Mouse (Mus musculus) myocyte (in vitro differentiated cells): ENCODE measurements around the gene Tox2.
A peak's percentile ranks its signal among the peaks of the same experiment; 100 is the strongest.

ENCODE experiments used
- CEBPB ChIP-seq: IDR thresholded peaks from 2 replicates; pipeline ENCODE4 v1.6.1; 2011; ENCODE audit warnings: mild to moderate bottlenecking, moderate library complexity; ENCODE audit not compliant: poor library complexity, insufficient read depth, severe bottlenecking
- E2F4 ChIP-seq: IDR thresholded peaks from one replicate; pipeline ENCODE4 v1.6.1; 2011; ENCODE audit warnings: mild to moderate bottlenecking, control low read depth, moderate library complexity; ENCODE audit not compliant: insufficient read depth
- MAX ChIP-seq: IDR thresholded peaks from one replicate; pipeline ENCODE4 v1.6.1; 2011; ENCODE audit warnings: low read depth, mild to moderate bottlenecking, control low read depth
- MYOD1 ChIP-seq, 3 experiments: IDR thresholded peaks; one replicate each; pipeline ENCODE4 v1.6.1; 2011; ENCODE audit warnings: control low read depth in 2 of 3, low read depth in 2 of 3, mild to moderate bottlenecking in 2 of 3, moderate library complexity in 1 of 3; ENCODE audit not compliant: insufficient read length in 2 of 3, control insufficient read depth in 1 of 3
- MYOG ChIP-seq, 3 experiments: IDR thresholded peaks; one replicate each; pipeline ENCODE4 v1.6.1; 2011; ENCODE audit warnings: control low read depth in 2 of 3, low read depth in 2 of 3, mild to moderate bottlenecking in 2 of 3; ENCODE audit not compliant: insufficient read length in 2 of 3, control insufficient read depth in 1 of 3, insufficient read depth in 1 of 3
- POLR2A ChIP-seq: IDR thresholded peaks from one replicate; pipeline ENCODE4 v1.6.1; 2011; ENCODE audit warnings: low read depth, mild to moderate bottlenecking, control low read depth, moderate library complexity; ENCODE audit not compliant: insufficient read length
- POLR2AphosphoS2 ChIP-seq: IDR thresholded peaks from one replicate; pipeline ENCODE4 v1.6.1; 2011; ENCODE audit warnings: low read depth, control low read depth; ENCODE audit not compliant: insufficient read length
- REST ChIP-seq: IDR thresholded peaks from one replicate; pipeline ENCODE4 v1.6.1; 2011; ENCODE audit warnings: mild to moderate bottlenecking, control low read depth, moderate library complexity; ENCODE audit not compliant: insufficient read depth, insufficient read length
- SRF ChIP-seq: IDR thresholded peaks from one replicate; pipeline ENCODE4 v1.6.1; 2011; ENCODE audit warnings: low read depth; ENCODE audit not compliant: control insufficient read depth, insufficient read length
- TCF12 ChIP-seq: IDR thresholded peaks from one replicate; pipeline ENCODE4 v1.6.1; 2011; ENCODE audit warnings: mild to moderate bottlenecking, control low read depth; ENCODE audit not compliant: poor library complexity, insufficient read depth, severe bottlenecking
- USF1 ChIP-seq: IDR thresholded peaks from one replicate; pipeline ENCODE4 v1.6.1; 2011; ENCODE audit warnings: low read depth, mild to moderate bottlenecking, control low read depth, moderate library complexity

DNA sequence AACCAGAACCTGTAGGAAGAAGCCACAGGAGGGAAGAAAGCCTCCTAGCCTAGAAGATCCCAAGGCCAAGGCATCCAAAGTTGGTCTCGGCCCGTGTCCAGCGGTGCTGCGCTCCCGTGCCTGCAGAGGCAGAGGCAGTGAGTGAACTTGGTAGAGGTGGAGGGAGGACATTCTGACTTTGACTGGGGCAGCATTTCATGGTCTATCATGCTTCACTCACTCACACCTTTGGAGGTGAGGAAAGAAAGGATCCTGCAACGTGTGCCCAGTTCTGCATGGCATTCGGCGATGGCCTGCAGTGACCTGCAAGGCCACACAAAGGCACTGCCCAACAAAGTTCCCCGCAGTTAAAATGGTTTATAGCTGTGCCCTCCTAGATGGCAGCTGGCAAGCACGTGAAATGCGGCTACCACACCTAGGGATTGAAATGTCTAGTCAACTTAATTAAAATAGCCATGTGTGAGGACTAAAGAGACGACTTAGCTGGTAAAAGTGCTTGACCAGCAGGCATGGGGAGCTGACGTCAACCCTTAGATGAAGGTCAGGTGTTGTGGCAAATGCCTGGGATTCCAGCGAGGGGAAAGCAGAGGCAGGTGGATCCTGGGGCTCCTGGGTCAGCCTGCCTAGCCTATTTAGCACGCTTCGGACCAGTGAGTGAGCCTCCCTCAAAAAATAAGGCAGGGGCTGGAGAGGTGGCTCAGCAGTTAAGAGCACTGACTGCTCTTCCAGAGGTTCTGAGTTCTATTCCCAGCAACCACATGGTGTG, 158.1 kb downstream of the Tox2 start:
- TF ChIP-seq TCF12 (no peak), POLR2A (peak; percentile 3), MAX (no peak), MYOG (IDR thresholded peaks at IDR 0.05; ENCODE audit: control insufficient read depth in 1 of 3, insufficient read depth in 1 of 3, insufficient read length in 2 of 3, low read depth in 2 of 3) (peak in 1 of 3 experiments; percentile 75), REST (no peak), USF1 (no peak), E2F4 (no peak), SRF (no peak), CEBPB (no peak), MYOD1 (IDR thresholded peaks at IDR 0.05; ENCODE audit: control insufficient read depth in 1 of 3, insufficient read length in 2 of 3, low read depth in 2 of 3) (peak in 1 of 3 experiments; percentile 57), POLR2AphosphoS2 (peak; percentile 28)
